Mouse (Mus musculus): ENCODE results near the gene 4930442H23Rik.

The 4930442H23Rik gene

GRCm38 (mm10) chr10:81168087-81168431 lies 15.6 kb downstream of the 4930442H23Rik start:
- H3K36me3 ChIP-seq (ENCODE audit: insufficient read depth, low read length), result peaks cover 31% of the 10 kb centered on the region
- H3K4me1 ChIP-seq (replicated peaks; ENCODE audit: low read depth, low read length), result peaks cover 59% of the 10 kb centered on the region
- H3K4me3 ChIP-seq (replicated peaks; ENCODE audit: low read length), result peak overlapping the region; percentile 87
- no peaks in the 10 kb centered on the region for H3K9me3 ChIP-seq (ENCODE audit: low read length)
- TF ChIP-seq CTCF (conservative IDR thresholded peaks at IDR 0.05; ENCODE audit: low read length), result no peak
- TF ChIP-seq NANOG (IDR thresholded peaks at IDR 0.05; ENCODE audit: borderline replicate concordance, low read length), result no peak
- H3K27me3 ChIP-seq (ENCODE audit: insufficient read depth, low read length), result no peaks in the 10 kb centered on the region

GRCm38 (mm10) chr10:81167200-81168086 lies 16.2 kb downstream of the 4930442H23Rik start, which contains the start of gene Pias4:
Pias4 (minus strand) TSS chr10:81167923.
- Histone ChIP-seq H3K27me3 (ENCODE audit: insufficient read depth, low read length) (no peaks in the 10 kb centered on the region), H3K9me3 (ENCODE audit: low read length) (no peaks in the 10 kb centered on the region), H3K4me3 (replicated peaks; ENCODE audit: low read length) (peak within 1 kb of the TSS; percentile 87), H3K4me1 (replicated peaks; ENCODE audit: low read depth, low read length) (peaks cover 61% of the 10 kb centered on the region), H3K36me3 (ENCODE audit: insufficient read depth, low read length) (peaks cover 37% of the 10 kb centered on the region)
- TF ChIP-seq CTCF (conservative IDR thresholded peaks at IDR 0.05; ENCODE audit: low read length) (no peak), POU5F1 (IDR thresholded peaks at IDR 0.05; ENCODE audit: borderline replicate concordance, low read length) (no peak), NANOG (IDR thresholded peaks at IDR 0.05; ENCODE audit: borderline replicate concordance, low read length) (no peak)

- H3K27me3 ChIP-seq (ENCODE audit: insufficient read depth, low read length), result no peaks in the 10 kb centered on the region
- no peak overlapping the region for H3K4me3 ChIP-seq (replicated peaks; ENCODE audit: low read length)
- no peaks in the 10 kb centered on the region for H3K9me3 ChIP-seq (ENCODE audit: low read length)
- peaks cover 60% of the 10 kb centered on the region for H3K36me3 ChIP-seq (ENCODE audit: insufficient read depth, low read length)
- TF ChIP-seq CTCF (conservative IDR thresholded peaks at IDR 0.05; ENCODE audit: low read length) (no peak), NANOG (IDR thresholded peaks at IDR 0.05; ENCODE audit: borderline replicate concordance, low read length) (no peak), POU5F1 (IDR thresholded peaks at IDR 0.05; ENCODE audit: borderline replicate concordance, low read length) (no peak)
- H3K4me1 ChIP-seq (replicated peaks; ENCODE audit: low read depth, low read length), result peaks cover 83% of the 10 kb centered on the region
Observed at GRCm38 (mm10) chr10:81165118-81165517, 18.5 kb downstream of the 4930442H23Rik start.

- peak overlapping the region; percentile 35 for H3K4me3 ChIP-seq (replicated peaks; ENCODE audit: low read length)
- TF ChIP-seq CTCF (conservative IDR thresholded peaks at IDR 0.05; ENCODE audit: low read length), result no peak
- no peak for TF ChIP-seq NANOG (IDR thresholded peaks at IDR 0.05; ENCODE audit: borderline replicate concordance, low read length)
- TF ChIP-seq POU5F1 (IDR thresholded peaks at IDR 0.05; ENCODE audit: borderline replicate concordance, low read length), result no peak
- H3K9me3 ChIP-seq (ENCODE audit: low read length), result no peaks in the 10 kb centered on the region
- H3K27me3 ChIP-seq (ENCODE audit: insufficient read depth, low read length), result no peaks in the 10 kb centered on the region
- H3K36me3 ChIP-seq (ENCODE audit: insufficient read depth, low read length), result peaks cover 86% of the 10 kb centered on the region
- H3K4me1 ChIP-seq (replicated peaks; ENCODE audit: low read depth, low read length), result peaks cover 96% of the 10 kb centered on the region
Observed at GRCm38 (mm10) chr10:81162318-81162652, 21.4 kb downstream of the 4930442H23Rik start.

GRCm38 (mm10) chr10:81161602-81162317 lies 21.9 kb downstream of the 4930442H23Rik start:
- Histone ChIP-seq H3K4me3 (replicated peaks; ENCODE audit: low read length) (peak overlapping the region; percentile 35), H3K4me1 (replicated peaks; ENCODE audit: low read depth, low read length) (peaks cover 95% of the 10 kb centered on the region), H3K27me3 (ENCODE audit: insufficient read depth, low read length) (no peaks in the 10 kb centered on the region), H3K36me3 (ENCODE audit: insufficient read depth, low read length) (peaks cover 90% of the 10 kb centered on the region), H3K9me3 (ENCODE audit: low read length) (no peaks in the 10 kb centered on the region)
- TF ChIP-seq NANOG (IDR thresholded peaks at IDR 0.05; ENCODE audit: borderline replicate concordance, low read length) (no peak), CTCF (conservative IDR thresholded peaks at IDR 0.05; ENCODE audit: low read length) (no peak), POU5F1 (IDR thresholded peaks at IDR 0.05; ENCODE audit: borderline replicate concordance, low read length) (no peak)

GRCm38 (mm10) chr10:81154736-81155135 lies 28.9 kb downstream of the 4930442H23Rik start:
- H3K9me3 ChIP-seq (ENCODE audit: low read length), result no peaks in the 10 kb centered on the region
- H3K4me3 ChIP-seq (replicated peaks; ENCODE audit: low read length), result peak overlapping the region; percentile 60; the same call in 1 of the 2 replicates
- no peak for TF ChIP-seq CTCF (conservative IDR thresholded peaks at IDR 0.05; ENCODE audit: low read length)
- TF ChIP-seq NANOG (IDR thresholded peaks at IDR 0.05; ENCODE audit: borderline replicate concordance, low read length), result no peak
- no peak for TF ChIP-seq POU5F1 (IDR thresholded peaks at IDR 0.05; ENCODE audit: borderline replicate concordance, low read length)
- no peaks in the 10 kb centered on the region for H3K27me3 ChIP-seq (ENCODE audit: insufficient read depth, low read length)
- H3K36me3 ChIP-seq (ENCODE audit: insufficient read depth, low read length), result peaks cover 73% of the 10 kb centered on the region
- H3K4me1 ChIP-seq (replicated peaks; ENCODE audit: low read depth, low read length), result peaks cover 77% of the 10 kb centered on the region

DNA sequence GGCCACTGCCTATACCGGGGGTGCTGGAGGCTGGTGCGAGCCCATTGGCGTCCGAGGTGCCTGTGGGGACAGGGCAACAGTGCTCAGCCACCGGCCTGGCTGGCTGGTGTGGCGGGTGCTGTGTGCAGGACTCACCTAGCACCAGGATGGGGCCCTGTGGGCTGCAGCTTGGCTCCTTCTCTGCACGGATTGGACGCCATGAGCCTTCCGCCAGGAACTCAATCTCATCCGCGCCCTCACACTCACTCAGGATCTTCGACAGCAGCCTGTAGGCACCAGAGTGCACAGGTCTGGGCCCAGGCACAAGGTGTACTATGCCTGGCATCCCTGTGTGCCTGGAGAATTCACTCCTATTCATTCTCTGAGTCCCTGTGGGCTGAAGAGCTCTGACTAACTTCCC lies 29.3 kb downstream of the 4930442H23Rik start:
- Histone ChIP-seq H3K9me3 (ENCODE audit: low read length) (no peaks in the 10 kb centered on the region), H3K36me3 (ENCODE audit: insufficient read depth, low read length) (peaks cover 75% of the 10 kb centered on the region), H3K4me3 (replicated peaks; ENCODE audit: low read length) (peak overlapping the region; percentile 60), H3K4me1 (replicated peaks; ENCODE audit: low read depth, low read length) (peaks cover 79% of the 10 kb centered on the region), H3K27me3 (ENCODE audit: insufficient read depth, low read length) (no peaks in the 10 kb centered on the region)
- no peak for TF ChIP-seq NANOG (IDR thresholded peaks at IDR 0.05; ENCODE audit: borderline replicate concordance, low read length)
- no peak for TF ChIP-seq POU5F1 (IDR thresholded peaks at IDR 0.05; ENCODE audit: borderline replicate concordance, low read length)
- TF ChIP-seq CTCF (conservative IDR thresholded peaks at IDR 0.05; ENCODE audit: low read length), result no peak

GRCm38 (mm10) chr10:81152609-81153008 lies 31.0 kb downstream of the 4930442H23Rik start:
- Histone ChIP-seq H3K27me3 (ENCODE audit: insufficient read depth, low read length) (no peaks in the 10 kb centered on the region), H3K36me3 (ENCODE audit: insufficient read depth, low read length) (peaks cover 75% of the 10 kb centered on the region), H3K9me3 (ENCODE audit: low read length) (no peaks in the 10 kb centered on the region), H3K4me1 (replicated peaks; ENCODE audit: low read depth, low read length) (peaks cover 77% of the 10 kb centered on the region), H3K4me3 (replicated peaks; ENCODE audit: low read length) (no peak overlapping the region)
- TF ChIP-seq CTCF (conservative IDR thresholded peaks at IDR 0.05; ENCODE audit: low read length), result no peak
- TF ChIP-seq POU5F1 (IDR thresholded peaks at IDR 0.05; ENCODE audit: borderline replicate concordance, low read length), result no peak
- no peak for TF ChIP-seq NANOG (IDR thresholded peaks at IDR 0.05; ENCODE audit: borderline replicate concordance, low read length)
